Mouse (Mus musculus): ENCODE results near the gene Ubc.

GRCm38 (mm10) chr5:125388358-125389092, 1.5 kb downstream of the Ubc start:
- no peak for TF ChIP-seq CTCF (conservative IDR thresholded peaks at IDR 0.05; ENCODE audit: insufficient read depth, insufficient read length, low read depth, low read length)
- no peak for TF ChIP-seq POLR2A (IDR thresholded peaks at IDR 0.05; ENCODE audit: low read depth, low read length)

Measured in kidney, adult 2 months (tissue).